Mouse (Mus musculus): Measurements from ENCODE around the gene Pld4. TPM values are rescaled to one million over a fixed set of nuclear protein-coding genes. Genes with fewer than 3 reads are reported as not detected.

Pld4 gene
- polyA plus RNA-seq, 1 experiment: 23.7 TPM

- Histone ChIP-seq H3K27ac (ENCODE audit: insufficient read depth, low read depth, low read length) (no peak overlapping the region), H3K4me3 (ENCODE audit: insufficient read depth, low read depth, low read length) (no peak overlapping the region), H3K4me1 (ENCODE audit: control insufficient read depth, insufficient read depth, low read length) (no peaks in the 10 kb centered on the region), H3K27me3 (replicated peaks; ENCODE audit: control insufficient read depth, insufficient read depth, low read length) (no peaks in the 10 kb centered on the region), H3K36me3 (ENCODE audit: control insufficient read depth, insufficient read depth, low read length) (no peaks in the 10 kb centered on the region)
- 59% methylated on average over 9 of the region's 9 CpGs for WGBS
- no peak for DNase-seq
- TF ChIP-seq CTCF (conservative IDR thresholded peaks at IDR 0.05; ENCODE audit: insufficient read depth, insufficient read length, low read depth, low read length) (no peak), POLR2A (IDR thresholded peaks at IDR 0.05; ENCODE audit: low read depth, low read length) (no peak)
Observed at GRCm38 (mm10) chr12:112773366-112773765, 12.9 kb downstream of the Pld4 start.

GRCm38 (mm10) chr12:112774026-112774425 is 13.6 kb downstream of the Pld4 start:
- Histone ChIP-seq H3K36me3 (ENCODE audit: control insufficient read depth, insufficient read depth, low read length) (no peaks in the 10 kb centered on the region), H3K27ac (ENCODE audit: insufficient read depth, low read depth, low read length) (no peak overlapping the region), H3K27me3 (replicated peaks; ENCODE audit: control insufficient read depth, insufficient read depth, low read length) (no peaks in the 10 kb centered on the region), H3K4me3 (ENCODE audit: insufficient read depth, low read depth, low read length) (no peak overlapping the region), H3K4me1 (ENCODE audit: control insufficient read depth, insufficient read depth, low read length) (no peaks in the 10 kb centered on the region)
- WGBS: 79% methylated on average over 6 of the region's 6 CpGs
- DNase-seq: no peak
- no peak for TF ChIP-seq CTCF (conservative IDR thresholded peaks at IDR 0.05; ENCODE audit: insufficient read depth, insufficient read length, low read depth, low read length)
- no peak for TF ChIP-seq POLR2A (IDR thresholded peaks at IDR 0.05; ENCODE audit: low read depth, low read length)

- H3K36me3 ChIP-seq (ENCODE audit: control insufficient read depth, insufficient read depth, low read length): no peaks in the 10 kb centered on the region
- H3K4me1 ChIP-seq (ENCODE audit: control insufficient read depth, insufficient read depth, low read length): no peaks in the 10 kb centered on the region
- no peak overlapping the region for H3K27ac ChIP-seq (ENCODE audit: insufficient read depth, low read depth, low read length)
- WGBS: 91% methylated on average over 10 of the region's 10 CpGs
- TF ChIP-seq POLR2A (IDR thresholded peaks at IDR 0.05; ENCODE audit: low read depth, low read length): no peak
- TF ChIP-seq CTCF (conservative IDR thresholded peaks at IDR 0.05; ENCODE audit: insufficient read depth, insufficient read length, low read depth, low read length): no peak
- no peak overlapping the region for H3K4me3 ChIP-seq (ENCODE audit: insufficient read depth, low read depth, low read length)
- no peaks in the 10 kb centered on the region for H3K27me3 ChIP-seq (replicated peaks; ENCODE audit: control insufficient read depth, insufficient read depth, low read length)
- no peak for DNase-seq
Observed at GRCm38 (mm10) chr12:112774481-112774880, 14.0 kb downstream of the Pld4 start.

GRCm38 (mm10) chr12:112791026-112791425 is 30.6 kb downstream of the Pld4 start:
- Histone ChIP-seq H3K4me1 (ENCODE audit: control insufficient read depth, insufficient read depth, low read length) (no peaks in the 10 kb centered on the region), H3K27ac (ENCODE audit: insufficient read depth, low read depth, low read length) (no peak overlapping the region), H3K27me3 (replicated peaks; ENCODE audit: control insufficient read depth, insufficient read depth, low read length) (no peaks in the 10 kb centered on the region), H3K36me3 (ENCODE audit: control insufficient read depth, insufficient read depth, low read length) (no peaks in the 10 kb centered on the region), H3K4me3 (ENCODE audit: insufficient read depth, low read depth, low read length) (no peak overlapping the region)
- 42% methylated on average over 8 of the region's 8 CpGs for WGBS
- peak; percentile 29 for DNase-seq
- no peak for TF ChIP-seq CTCF (conservative IDR thresholded peaks at IDR 0.05; ENCODE audit: insufficient read depth, insufficient read length, low read depth, low read length)
- TF ChIP-seq POLR2A (IDR thresholded peaks at IDR 0.05; ENCODE audit: low read depth, low read length): no peak

- no peak for TF ChIP-seq POLR2A (IDR thresholded peaks at IDR 0.05; ENCODE audit: low read depth, low read length)
- no peak for TF ChIP-seq CTCF (conservative IDR thresholded peaks at IDR 0.05; ENCODE audit: insufficient read depth, insufficient read length, low read depth, low read length)
- H3K27ac ChIP-seq (ENCODE audit: insufficient read depth, low read depth, low read length): no peak overlapping the region
- 81% methylated on average over 13 of the region's 13 CpGs for WGBS
- H3K27me3 ChIP-seq (replicated peaks; ENCODE audit: control insufficient read depth, insufficient read depth, low read length): no peaks in the 10 kb centered on the region
- no peaks in the 10 kb centered on the region for H3K36me3 ChIP-seq (ENCODE audit: control insufficient read depth, insufficient read depth, low read length)
- H3K4me1 ChIP-seq (ENCODE audit: control insufficient read depth, insufficient read depth, low read length): 0 out of 2 replicates have a peak, but pooled peaks cover 3% of the 10 kb centered on the region
- no peak for DNase-seq
- no peak overlapping the region for H3K4me3 ChIP-seq (ENCODE audit: insufficient read depth, low read depth, low read length)
Observed at GRCm38 (mm10) chr12:112793601-112794355, 33.3 kb downstream of the Pld4 start.

GRCm38 (mm10) chr12:112794356-112794816 is 33.9 kb downstream of the Pld4 start:
- H3K27ac ChIP-seq (ENCODE audit: insufficient read depth, low read depth, low read length): no peak overlapping the region
- H3K36me3 ChIP-seq (ENCODE audit: control insufficient read depth, insufficient read depth, low read length): no peaks in the 10 kb centered on the region
- 0 out of 2 replicates have a peak, but pooled peaks cover 3% of the 10 kb centered on the region for H3K4me1 ChIP-seq (ENCODE audit: control insufficient read depth, insufficient read depth, low read length)
- WGBS: 31% methylated on average over 7 of the region's 7 CpGs
- no peak overlapping the region for H3K4me3 ChIP-seq (ENCODE audit: insufficient read depth, low read depth, low read length)
- no peaks in the 10 kb centered on the region for H3K27me3 ChIP-seq (replicated peaks; ENCODE audit: control insufficient read depth, insufficient read depth, low read length)
- no peak for DNase-seq
- TF ChIP-seq CTCF (conservative IDR thresholded peaks at IDR 0.05; ENCODE audit: insufficient read depth, insufficient read length, low read depth, low read length) (no peak), POLR2A (IDR thresholded peaks at IDR 0.05; ENCODE audit: low read depth, low read length) (no peak)

GRCm38 (mm10) chr12:112794998-112795397 is 34.5 kb downstream of the Pld4 start:
- H3K27ac ChIP-seq (ENCODE audit: insufficient read depth, low read depth, low read length): no peak overlapping the region
- H3K36me3 ChIP-seq (ENCODE audit: control insufficient read depth, insufficient read depth, low read length): no peaks in the 10 kb centered on the region
- no peak overlapping the region for H3K4me3 ChIP-seq (ENCODE audit: insufficient read depth, low read depth, low read length)
- no peak for TF ChIP-seq POLR2A (IDR thresholded peaks at IDR 0.05; ENCODE audit: low read depth, low read length)
- no peak for TF ChIP-seq CTCF (conservative IDR thresholded peaks at IDR 0.05; ENCODE audit: insufficient read depth, insufficient read length, low read depth, low read length)
- 0 out of 2 replicates have a peak, but pooled peaks cover 3% of the 10 kb centered on the region for H3K4me1 ChIP-seq (ENCODE audit: control insufficient read depth, insufficient read depth, low read length)
- WGBS: 90% methylated on average over 5 of the region's 5 CpGs
- DNase-seq: no peak
- H3K27me3 ChIP-seq (replicated peaks; ENCODE audit: control insufficient read depth, insufficient read depth, low read length): no peaks in the 10 kb centered on the region

All from kidney, adult 2 months (tissue).